Mouse (Mus musculus) heart, embryonic 10.5 days (tissue): ENCODE measurements at regions not wholly inside any gene's neighbourhood (a gene's known extent, or its start where the extent isn't known, plus 50 kb on each side); places are given as distances from the start of the nearest gene placed in this dataset.

Source experiments
- DNase-seq: peaks from one replicate; pipeline ENCODE4 v3.0.0-alpha.2; 2017; ENCODE audit warnings: low spot score
- H3K27ac ChIP-seq: fragments of 300-500 bp; sonication (generic); 2 replicates; pipeline ENCODE4 v1.5.1; 2016; ENCODE audit warnings: mild to moderate bottlenecking
- H3K27me3 ChIP-seq: fragments of 300-500 bp; sonication (generic); 2 replicates; pipeline ENCODE4 v1.6.1; 2016; ENCODE audit warnings: mild to moderate bottlenecking; ENCODE audit not compliant: poor library complexity, insufficient read depth, severe bottlenecking
- H3K36me3 ChIP-seq: fragments of 300-500 bp; sonication (generic); 2 replicates; pipeline ENCODE4 v1.6.1; 2016; ENCODE audit warnings: mild to moderate bottlenecking, moderate library complexity
- H3K4me1 ChIP-seq: fragments of 300-500 bp; sonication (generic); 2 replicates; pipeline ENCODE4 v1.6.1; 2016; ENCODE audit warnings: mild to moderate bottlenecking
- H3K4me3 ChIP-seq: fragments of 300-500 bp; sonication (generic); 2 replicates; pipeline ENCODE4 v1.5.1; 2016; ENCODE audit warnings: mild to moderate bottlenecking, moderate library complexity
- H3K9me3 ChIP-seq: fragments of 300-500 bp; sonication (generic); 2 replicates; pipeline ENCODE4 v1.6.1; 2016; ENCODE audit warnings: mild to moderate bottlenecking, moderate library complexity
- WGBS: fragments of 180-500 bp; shearing (Covaris S2); methylation state at CpG from one replicate; pipeline ENCODE4 v1.1.7; 2016; 5-methylcytosine and 5-hydroxymethylcytosine counted together

DNA sequence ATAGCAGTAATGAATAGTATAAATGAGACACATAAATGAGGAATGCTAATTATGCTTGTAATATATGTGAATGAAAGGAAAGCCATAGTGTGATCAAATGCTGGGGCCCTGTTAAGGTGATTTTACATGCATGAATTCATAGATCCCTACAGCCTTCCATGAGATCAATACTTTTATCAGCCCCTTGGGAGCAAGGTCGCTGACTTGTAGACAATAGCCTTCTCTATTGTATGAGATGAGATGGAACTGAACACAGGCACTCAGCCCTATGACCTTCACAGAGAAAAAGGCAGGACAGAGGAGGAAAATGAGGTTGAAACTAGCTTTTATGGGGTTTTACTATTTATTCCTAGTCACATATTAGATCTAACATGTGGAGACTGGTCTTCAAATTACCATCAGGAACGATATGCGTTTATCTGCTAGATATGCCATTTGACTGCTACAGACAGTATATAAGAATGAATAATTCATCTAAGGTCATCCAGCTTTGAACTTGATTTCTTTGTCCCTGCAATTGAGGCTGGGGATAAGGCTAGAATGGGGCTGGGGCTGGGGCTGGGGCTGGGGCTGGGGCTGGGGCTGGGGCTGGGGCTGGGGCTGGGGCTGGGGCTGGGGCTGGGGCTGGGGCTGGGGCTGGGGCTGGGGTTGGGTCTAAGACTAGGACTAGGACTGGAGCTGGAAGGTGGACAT is 1390.0 kb upstream of the Lrrc6 start:
- H3K36me3 ChIP-seq = no peaks in the 10 kb centered on the region
- no peak overlapping the region for H3K4me3 ChIP-seq
- 77% methylated on average over 3 of the region's 3 CpGs for WGBS
- no peaks in the 10 kb centered on the region for H3K9me3 ChIP-seq
- no peak for DNase-seq
- no peaks in the 10 kb centered on the region for H3K27me3 ChIP-seq
- H3K4me1 ChIP-seq = no peaks in the 10 kb centered on the region
- no peak overlapping the region for H3K27ac ChIP-seq

GRCm38 (mm10) chr15:67888548-67888947 is 1387.8 kb upstream of the Lrrc6 start:
- H3K4me3 ChIP-seq = no peak overlapping the region
- no peak for DNase-seq
- no peaks in the 10 kb centered on the region for H3K9me3 ChIP-seq
- H3K36me3 ChIP-seq = no peaks in the 10 kb centered on the region
- no peak overlapping the region for H3K27ac ChIP-seq
- no peaks in the 10 kb centered on the region for H3K27me3 ChIP-seq
- H3K4me1 ChIP-seq = no peaks in the 10 kb centered on the region

GRCm38 (mm10) chr15:67855291-67855690 is 1354.6 kb upstream of the Lrrc6 start:
- no peak for DNase-seq
- WGBS = 86% methylated on average over 1 of the region's 1 CpGs
- H3K27me3 ChIP-seq = no peaks in the 10 kb centered on the region
- H3K9me3 ChIP-seq = no peaks in the 10 kb centered on the region
- H3K4me3 ChIP-seq = no peak overlapping the region
- H3K4me1 ChIP-seq = no peaks in the 10 kb centered on the region
- H3K27ac ChIP-seq = no peak overlapping the region
- no peaks in the 10 kb centered on the region for H3K36me3 ChIP-seq

- no peak for DNase-seq
- 59% methylated on average over 3 of the region's 3 CpGs for WGBS
- H3K9me3 ChIP-seq = no peaks in the 10 kb centered on the region
- H3K4me3 ChIP-seq = no peak overlapping the region
- H3K27ac ChIP-seq = no peak overlapping the region
- no peaks in the 10 kb centered on the region for H3K36me3 ChIP-seq
- H3K4me1 ChIP-seq = no peaks in the 10 kb centered on the region
- H3K27me3 ChIP-seq = no peaks in the 10 kb centered on the region
Measured at GRCm38 (mm10) chr15:67850118-67850517, 1349.4 kb upstream of the Lrrc6 start.

- no peak for DNase-seq
- H3K27ac ChIP-seq = no peak overlapping the region
- H3K9me3 ChIP-seq = no peaks in the 10 kb centered on the region
- no peaks in the 10 kb centered on the region for H3K36me3 ChIP-seq
- no peak overlapping the region for H3K4me3 ChIP-seq
- H3K27me3 ChIP-seq = no peaks in the 10 kb centered on the region
- 69% methylated on average over 2 of the region's 2 CpGs for WGBS
- H3K4me1 ChIP-seq = no peaks in the 10 kb centered on the region
Measured at GRCm38 (mm10) chr15:67845707-67846106, 1345.0 kb upstream of the Lrrc6 start.

GRCm38 (mm10) chr15:67840671-67841070 is 1340.0 kb upstream of the Lrrc6 start:
- no peak overlapping the region for H3K27ac ChIP-seq
- no peak overlapping the region for H3K4me3 ChIP-seq
- H3K4me1 ChIP-seq = no peaks in the 10 kb centered on the region
- H3K27me3 ChIP-seq = no peaks in the 10 kb centered on the region
- H3K9me3 ChIP-seq = no peaks in the 10 kb centered on the region
- H3K36me3 ChIP-seq = no peaks in the 10 kb centered on the region
- no peak for DNase-seq
- WGBS = 76% methylated on average over 3 of the region's 3 CpGs

GRCm38 (mm10) chr15:67825796-67826484 is 1325.2 kb upstream of the Lrrc6 start:
- Histone ChIP-seq H3K4me3 (no peak overlapping the region), H3K4me1 (no peaks in the 10 kb centered on the region), H3K36me3 (no peaks in the 10 kb centered on the region), H3K27me3 (no peaks in the 10 kb centered on the region), H3K9me3 (no peaks in the 10 kb centered on the region), H3K27ac (no peak overlapping the region)
- DNase-seq = no peak
- 68% methylated on average over 4 of the region's 4 CpGs for WGBS

DNA sequence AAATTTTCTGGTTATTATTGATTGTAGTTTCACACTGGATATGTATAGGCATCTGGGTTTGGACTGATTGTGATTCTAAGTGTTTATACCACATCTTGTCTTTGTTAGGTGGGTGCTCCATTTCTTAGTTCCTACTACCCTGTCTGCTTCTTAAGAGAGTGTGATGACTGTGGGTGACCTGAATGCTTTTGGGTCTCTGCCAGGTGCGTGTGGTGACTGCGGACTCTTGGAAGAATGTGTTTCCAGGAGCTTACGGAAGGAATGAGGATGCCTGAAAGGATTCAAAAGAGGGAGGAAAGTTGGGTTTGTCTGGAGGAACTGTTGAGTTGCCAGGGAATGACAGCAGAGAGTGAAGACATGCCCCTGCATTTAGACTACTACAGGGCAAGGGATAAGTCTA is 1322.5 kb upstream of the Lrrc6 start:
- DNase-seq = no peak
- H3K4me1 ChIP-seq = no peaks in the 10 kb centered on the region
- no peaks in the 10 kb centered on the region for H3K36me3 ChIP-seq
- no peaks in the 10 kb centered on the region for H3K27me3 ChIP-seq
- H3K9me3 ChIP-seq = no peaks in the 10 kb centered on the region
- WGBS = 82% methylated on average over 3 of the region's 3 CpGs
- H3K27ac ChIP-seq = no peak overlapping the region
- no peak overlapping the region for H3K4me3 ChIP-seq

DNA sequence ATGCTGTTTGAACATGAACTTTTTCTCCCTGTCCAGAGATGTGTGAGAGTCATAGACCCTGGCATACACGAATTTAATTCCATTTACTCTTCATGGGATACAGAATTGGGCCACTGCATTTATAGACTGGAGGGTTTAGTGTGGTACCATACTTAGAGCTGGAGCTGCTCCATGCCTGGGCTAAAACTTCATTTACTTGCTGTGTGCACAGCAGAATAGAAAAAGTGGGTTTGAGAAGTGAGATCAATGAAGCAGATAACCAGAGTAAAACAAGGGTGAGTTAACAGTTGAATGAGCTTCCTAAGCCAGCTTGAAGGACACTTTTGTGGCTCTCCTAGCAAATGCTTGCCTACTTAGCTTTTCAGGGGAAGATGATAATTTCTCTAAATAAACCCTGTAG is 1299.2 kb upstream of the Lrrc6 start:
- Histone ChIP-seq H3K27me3 (no peaks in the 10 kb centered on the region), H3K36me3 (no peaks in the 10 kb centered on the region), H3K27ac (no peak overlapping the region), H3K4me3 (no peak overlapping the region), H3K9me3 (no peaks in the 10 kb centered on the region), H3K4me1 (no peaks in the 10 kb centered on the region)
- WGBS = 79% methylated on average over 1 of the region's 1 CpGs
- DNase-seq = no peak

DNA sequence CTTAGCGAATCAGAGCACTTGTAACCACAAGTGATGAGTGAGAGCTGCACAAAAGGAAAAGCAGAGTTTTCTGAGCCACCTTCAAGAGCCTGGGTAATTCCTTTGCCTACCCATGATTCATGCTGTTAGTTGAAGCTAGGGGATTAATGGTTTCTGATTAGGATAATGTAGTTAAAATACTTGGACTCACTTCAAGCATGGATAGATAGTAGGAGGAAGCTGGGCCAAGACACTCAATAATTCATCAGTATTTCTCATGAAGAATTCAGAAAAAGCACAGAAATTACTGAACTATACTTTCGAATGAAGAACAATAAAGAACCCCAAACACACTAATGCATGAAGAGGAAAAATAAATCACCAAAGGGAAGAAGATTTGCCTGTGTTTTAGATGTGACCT is 1294.9 kb upstream of the Lrrc6 start:
- Histone ChIP-seq H3K27ac (no peak overlapping the region), H3K4me1 (no peaks in the 10 kb centered on the region), H3K27me3 (no peaks in the 10 kb centered on the region), H3K36me3 (no peaks in the 10 kb centered on the region), H3K9me3 (no peaks in the 10 kb centered on the region), H3K4me3 (no peak overlapping the region)
- WGBS = 72% methylated on average over 2 of the region's 2 CpGs
- DNase-seq = no peak

- Histone ChIP-seq H3K4me3 (no peak overlapping the region), H3K4me1 (no peaks in the 10 kb centered on the region), H3K9me3 (no peaks in the 10 kb centered on the region), H3K36me3 (no peaks in the 10 kb centered on the region), H3K27ac (no peak overlapping the region), H3K27me3 (no peaks in the 10 kb centered on the region)
- no peak for DNase-seq
Measured at GRCm38 (mm10) chr15:67792822-67793221, 1292.1 kb upstream of the Lrrc6 start.

- Histone ChIP-seq H3K27ac (no peak overlapping the region), H3K4me1 (no peaks in the 10 kb centered on the region)
Measured at GRCm38 (mm10) chr15:67788587-67788986, 1287.9 kb upstream of the Lrrc6 start.

GRCm38 (mm10) chr15:67785583-67785982 is 1284.9 kb upstream of the Lrrc6 start:
- Histone ChIP-seq H3K4me1 (no peaks in the 10 kb centered on the region), H3K36me3 (no peaks in the 10 kb centered on the region), H3K9me3 (no peaks in the 10 kb centered on the region), H3K4me3 (no peak overlapping the region), H3K27ac (no peak overlapping the region), H3K27me3 (no peaks in the 10 kb centered on the region)
- DNase-seq = no peak
- 68% methylated on average over 2 of the region's 2 CpGs for WGBS

More at GRCm38 (mm10) chr15:67788587-67788986, 1287.9 kb upstream of the Lrrc6 start:
- no peaks in the 10 kb centered on the region for H3K36me3 ChIP-seq
- no peaks in the 10 kb centered on the region for H3K27me3 ChIP-seq
- no peaks in the 10 kb centered on the region for H3K9me3 ChIP-seq
- no peak for DNase-seq
- no peak overlapping the region for H3K4me3 ChIP-seq

DNA sequence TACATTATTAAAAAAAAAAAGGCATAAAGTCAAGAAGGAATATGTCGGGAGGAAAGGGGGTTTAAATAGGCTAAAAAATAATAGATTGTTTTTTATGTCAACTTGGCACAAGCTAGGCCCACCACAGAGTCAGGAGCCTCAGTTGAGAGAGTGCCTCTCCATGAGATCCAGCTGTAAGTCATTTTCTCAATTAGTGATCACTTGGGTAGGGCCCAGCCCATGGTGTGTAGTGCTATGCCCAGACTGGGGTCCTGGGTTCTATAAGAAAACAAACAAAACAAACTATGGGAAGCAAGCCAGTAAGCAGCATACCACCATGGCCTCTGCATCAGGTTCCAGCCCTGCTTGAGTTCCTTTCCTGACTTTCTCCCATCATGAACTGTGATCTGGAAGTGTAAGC is 1283.0 kb upstream of the Lrrc6 start:
- Histone ChIP-seq H3K4me3 (no peak overlapping the region), H3K36me3 (no peaks in the 10 kb centered on the region), H3K27me3 (no peaks in the 10 kb centered on the region), H3K9me3 (no peaks in the 10 kb centered on the region), H3K27ac (no peak overlapping the region), H3K4me1 (no peaks in the 10 kb centered on the region)
- 90% methylated on average over 1 of the region's 1 CpGs for WGBS
- no peak for DNase-seq
